In the genomic region with DNA sequence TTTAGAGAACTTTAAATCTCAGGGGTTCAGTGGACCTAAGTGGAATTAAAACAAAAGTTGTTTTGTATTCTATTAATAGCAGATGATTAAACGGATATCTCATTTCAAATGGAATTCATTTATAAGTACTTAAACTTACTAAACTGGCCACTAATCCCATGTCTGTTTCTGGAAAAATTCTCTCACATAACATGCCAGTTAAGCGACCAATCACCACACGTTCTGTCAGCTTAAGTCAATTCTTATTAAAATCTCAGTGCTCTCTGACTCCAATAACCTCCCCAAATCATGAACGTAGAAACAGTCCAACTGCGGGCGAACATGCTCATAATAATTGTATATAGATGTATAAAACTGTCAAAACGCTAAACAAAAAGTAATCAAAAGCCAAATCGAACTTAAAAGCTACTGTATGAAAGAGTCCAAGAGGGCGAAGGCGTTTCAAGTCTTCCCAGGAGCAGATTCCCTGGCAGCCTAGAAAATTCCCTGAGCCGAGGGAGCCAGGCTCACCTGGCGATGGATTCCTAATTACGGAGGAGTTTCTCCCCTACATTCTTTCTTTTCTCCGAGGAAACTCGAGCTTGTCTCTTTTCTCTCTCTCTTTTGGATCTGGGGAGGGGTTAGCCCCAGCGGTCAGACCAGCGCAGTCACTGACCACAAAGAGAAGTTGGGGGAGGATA, we compare ENCODE assay signal across 8 mouse cellular contexts. TPM values are rescaled to one million over a fixed set of nuclear protein-coding genes. Genes with fewer than 3 reads are reported as not detected.
DNase-seq lines count a peak whose midpoint lies in the region; ATAC-seq and TF ChIP-seq lines count a peak whose summit lies in the region.

No protein-coding gene starts in this region.

- peak overlapping the region; percentile 94 for H3K4me2 ChIP-seq in embryonic facial prominence, embryonic 11.5 days (ENCODE audit: low read depth, low read length)
- H3K4me2 ChIP-seq in midbrain, postnatal 0 days (ENCODE audit: low read depth, low read length, poor library complexity, severe bottlenecking), result peak overlapping the region; percentile 100

- no peaks in the 10 kb centered on the region for H3K4me1 ChIP-seq in embryonic facial prominence, embryonic 11.5 days (ENCODE audit: control insufficient read depth, insufficient read depth, low read length)
- H3K4me1 ChIP-seq in midbrain, postnatal 0 days (ENCODE audit: insufficient read depth, low read length), result peaks cover 3% of the 10 kb centered on the region; the same call in 1 of the 2 replicates

- H3K27ac ChIP-seq in embryonic facial prominence, embryonic 11.5 days (replicated peaks; ENCODE audit: low read depth, low read length), result no peak overlapping the region
- H3K27ac ChIP-seq in midbrain, postnatal 0 days (ENCODE audit: low read depth, low read length), result no peak overlapping the region

- no peak for ATAC-seq in embryonic facial prominence, embryonic 11.5 days (replicated peaks; ENCODE audit: insufficient number of reproducible peaks, low FRiP score, low TSS enrichment, low read depth)
- ATAC-seq in midbrain, postnatal 0 days (ENCODE audit: low FRiP score), result no peak

- 7% methylated on average over 17 of the region's 17 CpGs for WGBS in embryonic facial prominence, embryonic 11.5 days
- 9% methylated on average over 17 of the region's 17 CpGs for WGBS in midbrain, postnatal 0 days

- TF ChIP-seq CTCF in midbrain, postnatal 0 days (IDR thresholded peaks at IDR 0.05), result no peak

- DNase-seq in kidney, adult 9 months, result peak; percentile 31
- DNase-seq in kidney, postnatal 10 days, result no peak
- peak; percentile 32 for DNase-seq in embryonic facial prominence, embryonic 11.5 days (ENCODE audit: low spot score)
- peak; percentile 8 for DNase-seq in hindlimb bud, embryonic 11.5 days (ENCODE audit: extremely low spot score, low read depth, low spot score)
- no peak for DNase-seq in midbrain, postnatal 0 days (ENCODE audit: low spot score)
- no peak for DNase-seq in cerebellum, adult 8-10 months
- DNase-seq in left cerebral cortex, postnatal 25 days (ENCODE audit: low spot score in 2 of 2), result no peak
- DNase-seq in cerebellum, adult 18-20 months, result no peak

- no peaks in the 10 kb centered on the region for H3K9me3 ChIP-seq in embryonic facial prominence, embryonic 11.5 days (replicated peaks; ENCODE audit: control insufficient read depth, low read length)
- H3K9me3 ChIP-seq in midbrain, postnatal 0 days (ENCODE audit: low read length), result no peaks in the 10 kb centered on the region

- H3K4me3 ChIP-seq in embryonic facial prominence, embryonic 11.5 days (ENCODE audit: low read depth, low read length), result peak overlapping the region; percentile 47
- peak overlapping the region; percentile 53; the same call in 1 of the 2 replicates for H3K4me3 ChIP-seq in midbrain, postnatal 0 days (ENCODE audit: low read depth, low read length)

- no peaks in the 10 kb centered on the region for H3K27me3 ChIP-seq in embryonic facial prominence, embryonic 11.5 days (ENCODE audit: control insufficient read depth, insufficient read depth, low read length)
- peaks cover 24% of the 10 kb centered on the region for H3K27me3 ChIP-seq in midbrain, postnatal 0 days (ENCODE audit: insufficient read depth, low read length)

- no peaks in the 10 kb centered on the region for H3K36me3 ChIP-seq in embryonic facial prominence, embryonic 11.5 days (replicated peaks; ENCODE audit: control insufficient read depth, insufficient read depth, low read depth, low read length)
- no peaks in the 10 kb centered on the region for H3K36me3 ChIP-seq in midbrain, postnatal 0 days (ENCODE audit: insufficient read depth, low read length)

- intact Hi-C loops in left cerebral cortex, postnatal 25 days (cut with DNase I), result no loop called here

- H3K9ac ChIP-seq in embryonic facial prominence, embryonic 11.5 days (replicated peaks; ENCODE audit: low read length), result peak overlapping the region; percentile 57; the same call in 1 of the 2 replicates
- H3K9ac ChIP-seq in midbrain, postnatal 0 days (replicated peaks; ENCODE audit: low read length, poor library complexity, severe bottlenecking), result no peak overlapping the region

RNA-seq across cellular contexts. Expression of a gene that starts 1.0 kb away (rescaled TPM):
- 3.8 and 4.3 TPM in 2 replicates for polyA plus RNA-seq in embryonic facial prominence, embryonic 11.5 days (2014; fragmentation: Nextera tagmentation; extraction: Ambion mirVana)
- total RNA-seq in midbrain, postnatal 0 days (2014; rRNA removed), result 0.14 and 0.44 TPM in 2 replicates
- polyA plus RNA-seq in midbrain, postnatal 0 days (2015; fragmentation: Nextera tagmentation; extraction: Ambion mirVana), result 0.66 and 0.80 TPM in 2 replicates
- under 1 TPM; 0.53 to 0.92 TPM for total RNA-seq in left cerebral cortex, postnatal 25 days (2021)

Comparison
In these comparisons a context has a peak if more than half of its experiments do, and no peak if none do; other contexts are left out.
1. DNase-seq: peak in kidney, adult 9 months (single experiment), embryonic facial prominence, embryonic 11.5 days (single experiment) and hindlimb bud, embryonic 11.5 days (single experiment); none in kidney, postnatal 10 days (single experiment), midbrain, postnatal 0 days (single experiment), cerebellum, adult 8-10 months (single experiment), left cerebral cortex, postnatal 25 days (0 of 2) and cerebellum, adult 18-20 months (0 of 2).